Mouse (Mus musculus) ZHBTc4 (cell line): ENCODE measurements around the gene Spp2.
"Not testable (repeated sequence)": the region's sequence is repeated elsewhere in the genome, so short reads cannot be mapped to it uniquely, and the experiment has no call there.

Experiments used
- DNase-seq: peaks from one replicate; pipeline ENCODE4 v3.0.0-alpha.2; 2011; ENCODE audit warnings: low read depth, low spot score

Spp2 gene

GRCm38 (mm10) chr1:88433096-88433883 lies 26.5 kb downstream of the Spp2 start:
- DNase-seq = peak; percentile 54

GRCm38 (mm10) chr1:88434057-88434456 lies 27.3 kb downstream of the Spp2 start:
- DNase-seq = peak; percentile 55

GRCm38 (mm10) chr1:88437206-88438126 lies 30.7 kb downstream of the Spp2 start:
- DNase-seq = no peak

- DNase-seq = no peak
These were observed 36.6 kb downstream of the Spp2 start for GRCm38 (mm10) chr1:88443383-88443782.

- DNase-seq = peak; percentile 47
These were observed 38.6 kb downstream of the Spp2 start for GRCm38 (mm10) chr1:88445400-88445799.

- DNase-seq = no peak
These were observed 39.7 kb downstream of the Spp2 start for GRCm38 (mm10) chr1:88446270-88447030.

- DNase-seq = peak; percentile 33
These were observed 40.7 kb downstream of the Spp2 start for GRCm38 (mm10) chr1:88447483-88447882.

GRCm38 (mm10) chr1:88448094-88448493 lies 41.3 kb downstream of the Spp2 start:
- DNase-seq = not testable (repeated sequence)

GRCm38 (mm10) chr1:88449741-88450140 lies 43.0 kb downstream of the Spp2 start:
- DNase-seq = no peak

GRCm38 (mm10) chr1:88450668-88451067 lies 43.9 kb downstream of the Spp2 start:
- no peak for DNase-seq

- DNase-seq = no peak
These were observed 45.4 kb downstream of the Spp2 start for GRCm38 (mm10) chr1:88452198-88452597.

GRCm38 (mm10) chr1:88454703-88455102 lies 47.9 kb downstream of the Spp2 start:
- DNase-seq = peak; percentile 15

GRCm38 (mm10) chr1:88455761-88456160 lies 49.0 kb downstream of the Spp2 start:
- DNase-seq = peak; percentile 21

- DNase-seq = peak; percentile 89
These were observed 49.8 kb downstream of the Spp2 start for GRCm38 (mm10) chr1:88456451-88457072.

- peak; percentile 74 for DNase-seq
These were observed 52.4 kb downstream of the Spp2 start for GRCm38 (mm10) chr1:88459196-88459595.

GRCm38 (mm10) chr1:88459655-88460054 lies 52.9 kb downstream of the Spp2 start:
- peak; percentile 56 for DNase-seq

- DNase-seq = no peak
These were observed 54.3 kb downstream of the Spp2 start for GRCm38 (mm10) chr1:88461096-88461495.

GRCm38 (mm10) chr1:88462484-88462883 lies 55.7 kb downstream of the Spp2 start:
- no peak for DNase-seq

GRCm38 (mm10) chr1:88463241-88463640 lies 56.5 kb downstream of the Spp2 start:
- no peak for DNase-seq

- peak; percentile 93 for DNase-seq
These were observed 57.5 kb downstream of the Spp2 start for GRCm38 (mm10) chr1:88464109-88464905.
